ENCODE assay signal across 24 mouse cellular contexts in the genomic region with DNA sequence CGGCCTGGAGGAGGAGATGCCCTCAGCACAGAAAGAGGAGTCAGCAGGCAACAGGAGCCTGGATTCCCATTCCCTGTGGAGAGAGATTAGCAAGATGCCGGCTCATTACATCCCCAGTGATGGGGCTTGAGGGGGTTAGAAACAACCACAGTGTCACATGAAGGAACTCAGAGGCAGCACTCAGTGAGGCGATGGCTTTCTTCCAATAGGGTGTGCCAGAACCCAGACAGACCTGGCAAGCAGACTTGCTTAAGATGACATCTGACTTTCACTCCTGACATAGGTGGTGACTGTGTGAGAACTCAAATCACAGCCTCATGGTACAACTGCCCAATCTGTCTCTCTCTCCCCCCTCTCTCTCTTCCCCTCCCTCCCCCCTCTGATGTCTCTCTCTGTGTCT. TPM values are rescaled to one million over a fixed set of nuclear protein-coding genes. Genes with fewer than 3 reads are reported as not detected.
A peak's percentile ranks its signal among the peaks of the same experiment; 100 is the strongest.
DNase-seq lines count a peak whose midpoint lies in the region; ATAC-seq and TF ChIP-seq lines count a peak whose summit lies in the region.
"Had no signal": no experiment of that assay in that cellular context is flagged by ENCODE, and none has a peak within 500 bp of the region (broad histone marks: within the 10 kb centered on the region; RNA-seq: fewer than 3 reads in every experiment).

No protein-coding gene starts in this region.

- H3K36me3 ChIP-seq in heart, embryonic 11.5 days (ENCODE audit: control insufficient read depth, insufficient read depth, low read length) = no peaks in the 10 kb centered on the region
- H3K36me3 ChIP-seq in liver, adult 2 months (ENCODE audit: control insufficient read depth, insufficient read depth, low read length) = no peaks in the 10 kb centered on the region
- H3K36me3 ChIP-seq in liver, embryonic 12.5 days = no peaks in the 10 kb centered on the region
- H3K36me3 ChIP-seq: G1E; heart, embryonic 15.5 days; hindbrain, embryonic 13.5 days; kidney, embryonic 15.5 days; limb, embryonic 13.5 days; liver, embryonic 15.5 days; neural tube, embryonic 13.5 days had no signal

- H3K4me2 ChIP-seq in heart, embryonic 11.5 days = no peak overlapping the region
- no peak overlapping the region for H3K4me2 ChIP-seq in liver, embryonic 12.5 days
- H3K4me2 ChIP-seq: heart, embryonic 15.5 days; hindbrain, embryonic 13.5 days; kidney, embryonic 15.5 days; limb, embryonic 13.5 days; liver, embryonic 15.5 days; neural tube, embryonic 13.5 days had no signal

- intact Hi-C loops in gastrocnemius, adult 2 months (cut with DNase I) = no loop called here

- ATAC-seq in heart, embryonic 11.5 days (replicated peaks; ENCODE audit: insufficient number of reproducible peaks, low FRiP score, low TSS enrichment) = no peak
- no peak for ATAC-seq in liver, embryonic 12.5 days
- ATAC-seq: inflammation-experienced regulatory T-cells, adult 6 months; lung, postnatal 0 days had no signal

- no peaks in the 10 kb centered on the region for H3K79me2 ChIP-seq in liver, adult 2 months (ENCODE audit: control insufficient read depth, insufficient read depth, low read length)

- WGBS in heart, embryonic 11.5 days (ENCODE audit: insufficient replicate concordance) = 36% methylated on average over 3 of the region's 3 CpGs
- 55% methylated on average over 3 of the region's 3 CpGs for WGBS in liver, adult 2 months
- WGBS in liver, embryonic 12.5 days (ENCODE audit: insufficient replicate concordance) = 45% methylated on average over 3 of the region's 3 CpGs

- peak; percentile 63 for DNase-seq in cerebellum, postnatal 10 days
- DNase-seq in cerebellum, adult 8-10 months = no peak
- peak; percentile 6 for DNase-seq in heart, adult 8-10 months (ENCODE audit: low spot score)
- peak; percentile 27 for DNase-seq in liver, adult 2 months (ENCODE audit: extremely low read depth, low read depth, low spot score)
- DNase-seq in brain, embryonic 14.5 days (ENCODE audit: low read depth) = peak; percentile 79
- DNase-seq in gastrocnemius, adult 2 months = no peak
- DNase-seq: embryo, embryonic 11 days; gastrocnemius, postnatal 10 days; heart, adult 11 months; midbrain, embryonic 14.5 days; right cerebral cortex, postnatal 14 days; spleen, adult 18-20 months; thymus, postnatal 4 days had no signal

- no peaks in the 10 kb centered on the region for H3K9me3 ChIP-seq in heart, embryonic 11.5 days (replicated peaks; ENCODE audit: control insufficient read depth, low read length)
- no peaks in the 10 kb centered on the region for H3K9me3 ChIP-seq in liver, embryonic 12.5 days (replicated peaks)
- H3K9me3 ChIP-seq: G1E; heart, embryonic 15.5 days; hindbrain, embryonic 13.5 days; liver, embryonic 15.5 days; neural tube, embryonic 13.5 days had no signal

- no peak overlapping the region for H3K4me3 ChIP-seq in heart, embryonic 11.5 days (ENCODE audit: low read depth, low read length)
- H3K4me3 ChIP-seq in liver, adult 2 months (ENCODE audit: insufficient read depth, low read depth, low read length) = no peak overlapping the region
- H3K4me3 ChIP-seq in liver, embryonic 12.5 days = no peak overlapping the region
- no peak overlapping the region for H3K4me3 ChIP-seq in gastrocnemius, adult 2 months
- H3K4me3 ChIP-seq: heart, embryonic 15.5 days; hindbrain, embryonic 13.5 days; kidney, embryonic 15.5 days; limb, embryonic 13.5 days; liver, embryonic 15.5 days; neural tube, embryonic 13.5 days had no signal

- H3K9ac ChIP-seq in heart, embryonic 11.5 days (ENCODE audit: low read depth, low read length) = no peak overlapping the region
- H3K9ac ChIP-seq in liver, adult 2 months (ENCODE audit: low read depth, low read length) = no peak overlapping the region
- H3K9ac ChIP-seq in liver, embryonic 12.5 days = no peak overlapping the region
- H3K9ac ChIP-seq: heart, embryonic 15.5 days; hindbrain, embryonic 13.5 days; kidney, embryonic 15.5 days; limb, embryonic 13.5 days; liver, embryonic 15.5 days; neural tube, embryonic 13.5 days had no signal

- TF ChIP-seq CTCF in liver, adult 2 months (IDR thresholded peaks at IDR 0.05; ENCODE audit: low read depth, low read length) = no peak
- no peak for TF ChIP-seq CTCF in brain, embryonic 14.5 days (IDR thresholded peaks at IDR 0.05; ENCODE audit: borderline replicate concordance, extremely low read depth, insufficient read depth, insufficient read length)
- no peak for TF ChIP-seq CTCF in gastrocnemius, adult 2 months (IDR thresholded peaks at IDR 0.05)

- TF ChIP-seq POLR2A in liver, adult 2 months (IDR thresholded peaks at IDR 0.05; ENCODE audit: extremely low read depth, insufficient read depth, low read length) = no peak
- no peak for TF ChIP-seq POLR2A in brain, embryonic 14.5 days (IDR thresholded peaks at IDR 0.05; ENCODE audit: borderline replicate concordance, extremely low read depth, insufficient read depth, insufficient read length, poor library complexity, severe bottlenecking)

- no peaks in the 10 kb centered on the region for H3K4me1 ChIP-seq in heart, embryonic 11.5 days (ENCODE audit: control insufficient read depth, insufficient read depth, low read length)
- H3K4me1 ChIP-seq in liver, adult 2 months (ENCODE audit: control insufficient read depth, insufficient read depth, low read length) = no peaks in the 10 kb centered on the region
- H3K4me1 ChIP-seq in liver, embryonic 12.5 days = no peaks in the 10 kb centered on the region
- H3K4me1 ChIP-seq: limb, embryonic 13.5 days; liver, embryonic 15.5 days had no signal

- no peak overlapping the region for H3K27ac ChIP-seq in heart, embryonic 11.5 days (ENCODE audit: low read depth, low read length)
- H3K27ac ChIP-seq in liver, adult 2 months (replicated peaks; ENCODE audit: insufficient read depth, low read depth, low read length) = no peak overlapping the region
- H3K27ac ChIP-seq in liver, embryonic 12.5 days = no peak overlapping the region
- no peak overlapping the region for H3K27ac ChIP-seq in gastrocnemius, adult 2 months
- H3K27ac ChIP-seq: heart, embryonic 15.5 days; hindbrain, embryonic 13.5 days; kidney, embryonic 15.5 days; limb, embryonic 13.5 days; liver, embryonic 15.5 days; neural tube, embryonic 13.5 days had no signal

- no peaks in the 10 kb centered on the region for H3K27me3 ChIP-seq in heart, embryonic 11.5 days (ENCODE audit: control insufficient read depth, insufficient read depth, low read length)
- H3K27me3 ChIP-seq in liver, adult 2 months (ENCODE audit: control insufficient read depth, insufficient read depth, low read length) = no peaks in the 10 kb centered on the region
- no peaks in the 10 kb centered on the region for H3K27me3 ChIP-seq in liver, embryonic 12.5 days (replicated peaks)
- H3K27me3 ChIP-seq: heart, embryonic 15.5 days; hindbrain, embryonic 13.5 days; kidney, embryonic 15.5 days; limb, embryonic 13.5 days; liver, embryonic 15.5 days; neural tube, embryonic 13.5 days had no signal

RNA-seq across cellular contexts. Expression of gene Atrnl1, which starts 50.1 kb away (rescaled TPM):
- total RNA-seq in heart, adult 8-10 months (2022) = 10 to 100 TPM; 13.7 to 16.1 (median 15.1) TPM
- polyA plus RNA-seq in heart, embryonic 11.5 days (2014; fragmentation: Nextera tagmentation; extraction: Ambion mirVana) = 4.0 and 4.4 TPM in 2 replicates
- total RNA-seq in liver, adult 2 months (2014; rRNA removed) = 25.4 TPM in 2 replicates
- 4.8 and 5.2 TPM in 2 replicates for polyA plus RNA-seq in liver, adult 2 months (2012; rRNA removed)
- polyA plus RNA-seq in liver, embryonic 12.5 days (2016; fragmentation: Nextera tagmentation; extraction: Ambion mirVana) = 1.8 and 2.0 TPM in 2 replicates
- polyA plus RNA-seq in brain, embryonic 14.5 days (2012; rRNA removed) = 19.6 and 31.4 TPM in 2 replicates
- 1 to 10 TPM; 7.1 to 8.0 TPM for total RNA-seq in gastrocnemius, adult 2 months (2021)

Comparison
In these comparisons a context has a peak if more than half of its experiments do, and no peak if none do; other contexts are left out.
1. DNase-seq: peak in cerebellum, postnatal 10 days (2 of 2), heart, adult 8-10 months (single experiment), liver, adult 2 months (single experiment) and brain, embryonic 14.5 days (single experiment); none in cerebellum, adult 8-10 months (single experiment) and gastrocnemius, adult 2 months (single experiment).